Mouse (Mus musculus) urinary bladder, adult 2 months (tissue): ENCODE data around the gene Pold2. TPM values are rescaled to one million over a fixed set of nuclear protein-coding genes. Genes with fewer than 3 reads are reported as not detected.

ENCODE experiments used
- DNase-seq: peaks from one replicate; pipeline ENCODE4 v3.0.0; 2022; ENCODE audit warnings: low spot score
- polyA plus RNA-seq: library from polyadenylated mRNA; depleted of rRNA; stranded (reverse); fragments of >200 nt; gene quantifications from 2 replicates; pipeline ENCODE4 v1.2.3, GENCODE M21; 2012; rRNA removed

Gene Pold2
- 36.4 and 43.2 TPM in 2 replicates for polyA plus RNA-seq

DNA sequence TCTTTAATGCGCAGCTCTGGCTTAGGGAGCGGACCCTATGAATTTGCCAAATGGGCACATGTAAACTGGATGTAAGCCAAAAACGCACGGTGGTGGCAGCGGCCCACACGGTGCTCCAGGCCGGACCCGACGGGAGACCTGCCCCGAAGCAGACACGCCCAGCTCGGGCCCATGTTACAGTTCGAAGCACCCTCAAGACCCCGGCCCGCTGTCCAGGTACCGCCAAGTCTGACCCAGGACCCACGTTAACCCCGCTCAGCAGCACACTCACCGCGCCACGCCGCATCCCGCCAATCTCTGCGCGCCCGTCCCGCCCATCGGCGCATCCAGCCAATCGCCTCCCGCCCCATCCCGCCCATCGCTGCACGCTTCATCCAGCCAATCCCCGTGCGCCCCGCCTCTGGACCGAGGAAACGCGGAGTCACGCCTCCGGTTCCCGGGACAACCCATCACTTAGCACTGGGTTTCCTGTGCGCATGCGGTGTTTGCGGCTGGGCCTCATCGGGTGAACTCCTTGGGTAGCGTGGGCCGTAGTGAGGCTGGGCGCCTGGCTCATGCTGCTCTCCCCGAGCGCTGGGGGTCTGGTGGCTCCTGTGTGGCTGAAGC is at the start of gene Pold2:
Gene Pold2 (minus strand): TSS at position 372 of the 606 bp plus-strand sequence.
- peak; percentile 88 for DNase-seq

GRCm38 (mm10) chr11:5926696-5927220 is 48.7 kb upstream of the Pold2 start:
- no peak for DNase-seq

GRCm38 (mm10) chr11:5924699-5925098 is 46.6 kb upstream of the Pold2 start:
- no peak for DNase-seq

DNA sequence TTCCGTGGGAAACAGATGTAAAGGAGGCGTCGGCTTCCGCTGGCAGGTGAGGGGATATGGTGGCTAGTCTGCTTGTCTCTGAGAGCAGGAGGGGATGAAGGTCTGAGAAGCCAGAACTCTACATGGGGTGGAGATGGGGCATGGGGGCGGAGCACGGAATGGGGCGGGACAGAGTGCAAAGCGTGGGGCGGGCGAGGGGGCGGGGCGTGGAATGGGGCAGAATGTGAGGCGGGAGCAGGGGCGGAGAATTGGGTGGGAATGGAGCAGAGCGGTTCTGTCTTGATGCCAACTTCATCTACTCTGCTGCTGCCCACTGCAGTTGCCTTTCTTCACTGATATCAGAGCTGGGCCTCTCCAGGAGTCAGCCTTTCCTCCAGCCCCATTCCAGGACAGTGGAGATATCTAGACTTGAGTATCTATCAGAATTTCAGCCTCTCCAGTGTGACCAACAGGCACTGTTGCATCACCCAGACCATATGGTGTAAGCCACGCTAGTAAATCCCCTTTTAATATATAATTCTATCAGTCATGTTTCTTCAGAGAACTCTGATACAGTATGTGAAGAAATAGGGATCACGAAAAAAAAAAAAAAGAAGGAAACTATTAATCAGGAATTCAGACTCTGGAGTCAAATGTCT is 42.4 kb upstream of the Pold2 start:
- DNase-seq = no peak

DNA sequence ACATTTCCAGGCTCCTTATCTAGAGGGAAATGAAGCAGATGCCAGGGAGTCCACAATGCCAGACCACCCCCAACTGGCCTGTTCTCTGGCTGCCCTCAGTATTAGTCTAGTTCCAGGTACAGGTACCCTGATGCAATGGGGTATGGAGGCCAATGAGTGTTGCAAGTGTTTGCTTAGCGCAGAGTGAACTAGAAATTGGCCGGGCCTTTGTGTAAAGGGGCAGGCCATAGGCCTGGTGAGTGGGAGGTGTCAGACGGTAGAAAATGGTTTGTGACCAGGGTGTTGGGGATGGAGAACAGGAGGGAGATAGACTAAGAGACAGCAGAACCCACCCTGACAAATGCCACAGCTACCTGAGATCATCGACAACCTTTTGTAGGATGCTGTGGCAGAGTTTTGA is 41.5 kb upstream of the Pold2 start:
- DNase-seq = no peak

- peak; percentile 2 for DNase-seq
Measured at GRCm38 (mm10) chr11:5918111-5918510, 40.0 kb upstream of the Pold2 start.

GRCm38 (mm10) chr11:5916178-5916548 is 38.1 kb upstream of the Pold2 start:
- DNase-seq = peak; percentile 8

DNA sequence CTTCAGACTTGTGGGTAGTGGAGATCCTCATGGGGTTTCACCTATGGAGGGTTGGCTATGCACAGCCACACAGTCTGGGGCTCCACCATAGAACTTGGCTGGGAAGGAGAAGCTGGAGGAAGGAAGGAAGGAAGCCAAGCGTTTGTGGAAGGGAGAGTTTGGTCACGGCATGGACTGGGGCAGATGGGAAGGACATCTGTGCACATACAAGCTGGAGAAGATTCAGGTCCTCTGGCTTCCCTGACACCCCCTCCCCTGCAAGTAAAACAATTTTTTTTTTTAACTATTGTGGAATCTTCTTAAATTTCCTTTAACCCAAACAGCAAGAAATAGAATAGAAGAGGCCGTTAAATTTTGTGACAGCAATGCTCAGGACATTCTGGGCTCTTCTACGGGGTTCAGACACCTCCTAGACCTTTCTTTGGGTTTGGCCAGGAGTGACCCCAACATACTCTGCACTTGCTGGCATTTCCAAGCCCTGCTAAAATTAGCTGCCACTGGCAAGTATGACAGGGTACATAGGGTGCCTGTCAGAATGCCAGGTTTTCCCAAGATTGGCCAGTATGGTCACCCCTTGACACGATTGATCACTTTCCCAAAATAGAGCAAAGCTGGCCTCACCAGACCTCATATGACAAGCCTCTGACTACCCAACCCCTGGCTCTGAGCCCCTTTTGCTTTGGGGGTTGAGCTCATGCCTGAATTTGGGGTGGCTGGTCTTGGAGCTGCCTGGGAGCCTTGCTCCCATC is 37.5 kb upstream of the Pold2 start:
- peak; percentile 16 for DNase-seq

DNA sequence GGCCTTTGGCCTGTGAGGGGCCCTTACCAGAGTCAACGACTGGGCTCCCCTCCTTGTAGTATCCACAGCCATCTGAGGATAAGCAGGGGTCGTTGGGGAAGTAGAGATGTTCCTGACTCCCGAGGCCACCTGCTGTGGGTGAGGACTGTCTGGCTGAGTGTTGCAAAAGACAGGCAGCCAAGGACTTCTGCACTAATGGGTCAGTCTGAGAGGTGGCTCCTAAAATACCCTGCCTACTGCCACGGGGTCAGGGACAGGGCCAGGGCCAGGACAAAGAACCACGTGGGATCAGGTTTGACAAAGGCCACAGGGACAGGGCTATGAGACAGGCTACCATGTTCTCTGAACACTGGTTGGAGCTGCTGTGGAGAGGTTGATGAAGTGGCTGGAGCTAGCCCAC is 36.8 kb upstream of the Pold2 start:
- peak; percentile 19 for DNase-seq

- no peak for DNase-seq
Measured at GRCm38 (mm10) chr11:5913936-5914335, 35.8 kb upstream of the Pold2 start.

DNA sequence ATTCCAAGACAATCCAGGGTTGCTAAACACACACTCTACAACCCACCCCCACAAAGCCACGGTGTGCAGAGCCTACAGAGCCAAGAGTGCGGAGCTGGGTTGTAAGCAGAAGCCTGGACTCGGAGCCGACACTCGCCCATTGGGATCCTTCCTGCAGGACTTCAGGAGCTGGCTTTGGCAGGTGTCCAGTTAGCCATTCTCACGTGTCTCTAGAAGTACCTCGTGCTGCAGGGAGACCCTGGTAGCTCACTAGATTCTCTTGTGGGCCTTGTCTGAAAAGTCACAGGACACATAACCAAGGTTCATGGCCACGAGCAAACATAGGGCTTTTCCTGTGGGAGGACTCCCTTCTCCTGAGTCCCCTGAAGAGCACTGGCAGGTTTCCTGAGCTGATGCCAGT is 35.2 kb upstream of the Pold2 start:
- no peak for DNase-seq

DNA sequence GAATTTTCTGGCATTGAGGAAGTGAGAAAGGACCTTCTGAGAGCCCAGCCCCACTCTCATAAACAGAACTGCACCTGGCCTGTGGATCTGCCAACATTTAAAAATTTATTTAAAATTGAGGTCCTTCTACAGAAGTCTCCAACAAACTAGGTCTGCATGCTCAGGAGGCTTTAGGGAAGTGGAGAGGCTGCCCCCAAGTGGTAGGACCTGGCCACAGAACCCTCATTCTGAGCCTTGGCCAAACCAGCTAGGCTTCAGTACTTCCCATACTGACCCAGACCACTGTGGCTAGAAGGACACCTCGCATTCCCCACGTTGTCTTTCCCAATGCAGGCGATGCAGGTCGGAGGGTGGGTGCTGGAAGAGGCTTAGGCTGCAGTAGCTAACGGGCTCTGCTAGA is 34.5 kb upstream of the Pold2 start:
- DNase-seq = peak; percentile 31

DNA sequence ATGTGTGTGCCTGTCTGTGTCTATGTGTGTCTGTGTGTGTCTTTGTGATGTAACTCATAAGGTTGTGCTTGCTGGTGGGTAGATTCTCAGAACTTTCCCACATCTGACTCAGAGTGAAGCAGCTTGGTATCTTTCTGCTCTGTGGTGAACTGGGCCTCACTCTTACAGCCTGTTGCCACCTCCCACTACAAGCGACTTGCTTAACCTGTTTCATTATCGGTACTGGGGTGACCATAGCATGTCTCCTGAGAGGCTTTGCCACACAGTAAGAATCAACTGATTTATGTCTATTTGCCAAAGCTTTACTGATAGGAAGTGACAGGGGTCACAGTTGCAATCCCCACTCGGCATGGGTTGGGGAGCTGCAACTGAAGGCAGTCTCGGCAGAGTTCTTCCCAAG is 30.6 kb upstream of the Pold2 start:
- no peak for DNase-seq

- no peak for DNase-seq
Measured at GRCm38 (mm10) chr11:5907096-5907495, 29.0 kb upstream of the Pold2 start.

GRCm38 (mm10) chr11:5905778-5906518 is 27.9 kb upstream of the Pold2 start:
- peak; percentile 16 for DNase-seq

- no peak for DNase-seq
Measured at GRCm38 (mm10) chr11:5904871-5905270, 26.8 kb upstream of the Pold2 start.

DNA sequence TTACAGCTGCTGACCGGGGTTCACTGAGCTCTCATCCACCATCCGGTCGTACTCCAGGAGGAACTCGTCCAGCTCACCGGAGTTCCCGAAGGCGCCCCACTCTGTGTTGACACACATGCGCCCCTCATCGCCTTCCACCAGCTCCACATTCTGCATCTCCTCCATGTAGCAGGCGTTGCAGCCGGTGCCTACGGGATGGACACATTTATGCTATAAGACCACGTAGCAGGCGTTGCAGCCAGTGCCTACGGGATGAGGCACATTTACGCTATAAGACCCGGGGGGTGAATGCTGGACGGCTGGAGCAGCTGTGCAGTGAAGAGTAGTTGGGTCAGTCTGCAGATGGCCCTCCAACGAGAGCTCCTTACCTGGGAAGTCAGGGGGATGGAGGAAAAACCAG is 26.3 kb upstream of the Pold2 start:
- DNase-seq = no peak

DNA sequence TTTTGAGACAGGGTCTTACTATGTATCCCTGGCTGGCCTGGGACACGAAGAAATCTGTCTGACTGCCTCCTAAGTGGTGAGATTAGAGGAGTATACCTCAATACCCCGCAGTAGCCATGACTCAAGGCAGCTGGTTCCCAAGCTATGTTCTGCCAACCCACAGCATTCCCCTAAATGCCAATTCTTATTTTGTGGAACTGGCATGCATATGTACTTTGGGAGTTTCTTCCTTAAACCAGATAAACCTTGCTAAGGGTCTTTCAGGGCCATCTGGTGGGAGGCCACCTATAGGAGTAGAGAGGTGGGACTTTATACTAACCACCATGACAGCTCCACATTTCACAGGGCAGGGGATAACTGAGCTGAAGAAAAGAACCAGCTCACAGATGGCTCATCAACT is 25.8 kb upstream of the Pold2 start:
- no peak for DNase-seq

DNA sequence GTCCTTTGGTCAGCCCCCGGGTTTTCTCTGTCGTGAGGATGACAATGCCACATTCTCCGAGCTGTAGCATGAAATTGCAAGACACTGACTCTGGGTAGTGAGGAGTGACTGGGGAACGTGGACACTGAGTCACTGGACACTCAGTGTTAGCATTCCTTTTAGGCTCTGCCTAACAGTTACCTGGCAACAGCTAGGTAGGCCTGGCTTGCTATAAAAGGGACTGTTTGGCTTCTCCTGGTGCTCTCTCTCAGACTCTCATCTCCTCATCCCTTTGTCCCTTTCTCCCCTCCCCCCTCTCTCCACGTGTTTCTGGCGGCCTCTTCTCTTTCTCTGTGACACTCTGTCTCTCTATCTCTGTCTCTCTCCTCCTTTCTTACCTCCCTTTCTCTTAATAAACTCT is 24.3 kb upstream of the Pold2 start:
- no peak for DNase-seq

GRCm38 (mm10) chr11:5901950-5902349 is 23.9 kb upstream of the Pold2 start:
- DNase-seq = no peak

GRCm38 (mm10) chr11:5901320-5901719 is 23.2 kb upstream of the Pold2 start:
- DNase-seq = no peak

DNA sequence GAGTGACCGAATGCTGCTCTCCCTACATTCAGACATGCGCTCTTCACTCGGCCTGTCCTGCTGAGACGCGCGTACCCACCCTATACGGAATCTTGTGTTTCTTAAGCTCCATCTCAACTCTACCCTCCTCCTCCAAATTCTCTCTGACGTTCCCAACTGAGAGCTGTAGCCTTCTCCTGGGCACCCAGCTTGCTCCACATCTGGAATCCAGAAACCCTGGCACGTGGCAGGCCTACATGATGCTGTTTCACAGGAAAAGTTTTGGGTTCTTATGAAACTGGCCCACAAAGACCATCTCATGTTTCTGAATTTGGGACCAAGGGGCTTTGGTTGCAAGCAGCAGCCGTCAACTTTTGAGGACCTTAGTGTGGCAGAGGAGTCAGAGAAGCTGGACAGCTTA is 21.2 kb upstream of the Pold2 start:
- DNase-seq = no peak
